Mouse (Mus musculus) E14TG2a.4 (cell line): ENCODE results near the gene Traf3ip1.

ENCODE experiments used
- CTCF ChIP-seq: conservative IDR thresholded peaks from 2 replicates; pipeline ENCODE4 v1.5.1; 2014; ENCODE audit warnings: low read length
- NANOG ChIP-seq: IDR thresholded peaks from 2 replicates; pipeline ENCODE4 v1.6.1; 2014; ENCODE audit warnings: borderline replicate concordance, low read length, mixed read lengths
- POU5F1 ChIP-seq: IDR thresholded peaks from 2 replicates; pipeline ENCODE4 v1.6.1; 2014; ENCODE audit warnings: low read length, borderline replicate concordance

DNA sequence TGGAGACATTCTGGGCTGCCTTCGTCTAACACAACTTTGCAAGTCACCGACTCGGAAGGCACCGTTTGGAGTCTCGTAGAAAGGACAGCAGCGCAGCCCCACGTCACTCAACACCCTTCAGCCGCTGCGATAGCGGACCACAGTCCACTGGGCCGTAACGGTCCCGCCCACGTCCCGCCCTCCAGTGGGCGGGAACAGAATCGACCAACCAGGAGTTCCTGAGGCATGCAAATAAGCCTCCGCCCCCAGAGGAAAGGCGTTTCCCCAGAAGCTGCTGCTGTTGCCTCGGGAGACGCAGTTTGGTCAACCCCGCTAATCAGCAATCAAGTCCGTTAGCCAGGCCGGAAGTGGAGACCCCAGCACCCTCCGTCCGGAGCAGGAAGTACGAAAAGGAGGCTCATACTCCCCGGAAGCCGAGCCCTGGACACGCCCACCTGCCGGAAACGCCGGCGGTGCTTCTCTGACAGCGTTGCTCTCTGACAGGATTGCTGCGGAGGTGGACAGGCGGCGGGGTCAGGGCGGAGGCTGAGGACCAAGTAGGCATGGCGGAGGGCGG is 45.9 kb downstream of the Traf3ip1 start, which contains the start of gene Asb1:
- no peak for TF ChIP-seq NANOG
- TF ChIP-seq CTCF, result no peak
- no peak for TF ChIP-seq POU5F1
